Mouse (Mus musculus) CH12.LX (cell line): ENCODE results near the gene Htt.

Experiments
- CTCF ChIP-seq, 2 experiments: IDR thresholded peaks in 1 of 2; conservative IDR thresholded peaks in 1 of 2; 2 replicates each; pipeline ENCODE4 v1.5.1; 2011 to 2012; ENCODE audit warnings: low read depth in 2 of 2, low read length in 2 of 2, improper control_type of control experiment in 1 of 2, inconsistent platforms in 1 of 2, mild to moderate bottlenecking in 1 of 2, moderate library complexity in 1 of 2
- MAX ChIP-seq: IDR thresholded peaks from 2 replicates; pipeline ENCODE4 v1.6.1; 2011; ENCODE audit warnings: low read length, improper control_type of control experiment
- POLR2A ChIP-seq: IDR thresholded peaks from 2 replicates; pipeline ENCODE4 v1.6.1; 2011; ENCODE audit warnings: low read depth, mild to moderate bottlenecking, improper control_type of control experiment, low read length
- RAD21 ChIP-seq: IDR thresholded peaks from 2 replicates; pipeline ENCODE4 v1.6.1; 2011; ENCODE audit warnings: low read depth, mild to moderate bottlenecking, low read length, improper control_type of control experiment, moderate library complexity
- ZC3H11A ChIP-seq: IDR thresholded peaks from 2 replicates; pipeline ENCODE4 v1.6.1; 2012; ENCODE audit warnings: low read depth, mild to moderate bottlenecking, inconsistent platforms, low read length, improper control_type of control experiment

- TF ChIP-seq CTCF (conservative IDR thresholded peaks at IDR 0.05 in 1 of 2, IDR thresholded peaks at IDR 0.05 in 1 of 2; ENCODE audit: low read depth in 2 of 2, low read length in 2 of 2), result no peak
- TF ChIP-seq POLR2A, result no peak
- TF ChIP-seq RAD21, result no peak
- TF ChIP-seq ZC3H11A, result no peak
- no peak for TF ChIP-seq MAX
Measured at GRCm38 (mm10) chr5:34907230-34907629, 145.7 kb downstream of the Htt start.
